Mouse (Mus musculus) forebrain, embryonic 16.5 days (tissue): Measurements from ENCODE around the gene Mrpl18. TPM values are rescaled to one million over a fixed set of nuclear protein-coding genes. Genes with fewer than 3 reads are reported as not detected.

Experiments used
- ATAC-seq: fragments of 200-750 bp; cut with Nextera tagmentation; 2 replicates; pipeline ENCODE4 v1.8.0; 2017; ENCODE audit warnings: mild to moderate bottlenecking, moderate library complexity
- H3K27ac ChIP-seq: fragments of 300-500 bp; sonication (generic); 2 replicates; pipeline ENCODE4 v1.5.1; 2014; ENCODE audit warnings: low read length, control low read depth
- H3K27me3 ChIP-seq: fragments of 300-500 bp; sonication (generic); replicated peaks from 2 replicates; pipeline ENCODE4 v1.6.1; 2014; ENCODE audit warnings: low read length; ENCODE audit not compliant: control insufficient read depth, insufficient read depth
- H3K36me3 ChIP-seq: fragments of 300-500 bp; sonication (generic); 2 replicates; pipeline ENCODE4 v1.6.1; 2014; ENCODE audit not compliant: control insufficient read depth, insufficient read depth
- H3K4me1 ChIP-seq: fragments of 300-500 bp; sonication (generic); replicated peaks from 2 replicates; pipeline ENCODE4 v1.6.1; 2014; ENCODE audit warnings: low read length; ENCODE audit not compliant: control insufficient read depth, insufficient read depth
- H3K4me2 ChIP-seq: fragments of 300-500 bp; sonication (generic); 2 replicates; pipeline ENCODE4 v1.6.1; 2014; ENCODE audit warnings: mild to moderate bottlenecking, low read length, control low read depth
- H3K4me3 ChIP-seq: fragments of 300-500 bp; sonication (generic); replicated peaks from 2 replicates; pipeline ENCODE4 v1.5.1; 2014; ENCODE audit warnings: mild to moderate bottlenecking, low read length, control low read depth
- H3K9ac ChIP-seq: fragments of 300-500 bp; sonication (generic); replicated peaks from 2 replicates; pipeline ENCODE4 v1.6.1; 2014; ENCODE audit warnings: low read depth, low read length, control low read depth
- H3K9me3 ChIP-seq: fragments of 300-500 bp; sonication (generic); 2 replicates; pipeline ENCODE4 v1.6.1; 2016; ENCODE audit warnings: low read length; ENCODE audit not compliant: control insufficient read depth
- WGBS: fragments of 180-500 bp; shearing (Covaris S2); extraction: QIAGEN DNeasy Blood & Tissue Kit; methylation state at CpG from one replicate; pipeline ENCODE4 v1.1.7; 2014; 5-methylcytosine and 5-hydroxymethylcytosine counted together
- microRNA-seq: library from miRNA; unstranded; fragments of <30 nt; microRNA quantifications from one replicate; pipeline ENCODE4, GENCODE M21; 2017
- polyA plus RNA-seq: library from polyadenylated mRNA; unstranded; fragments of >200 nt; fragmentation: Nextera tagmentation; extraction: Ambion mirVana; gene quantifications from 2 replicates; pipeline ENCODE4 v1.2.1, GENCODE M21; 2015

Gene Mrpl18
- polyA plus RNA-seq, 1 experiment from 2014 or later: 126 TPM

DNA sequence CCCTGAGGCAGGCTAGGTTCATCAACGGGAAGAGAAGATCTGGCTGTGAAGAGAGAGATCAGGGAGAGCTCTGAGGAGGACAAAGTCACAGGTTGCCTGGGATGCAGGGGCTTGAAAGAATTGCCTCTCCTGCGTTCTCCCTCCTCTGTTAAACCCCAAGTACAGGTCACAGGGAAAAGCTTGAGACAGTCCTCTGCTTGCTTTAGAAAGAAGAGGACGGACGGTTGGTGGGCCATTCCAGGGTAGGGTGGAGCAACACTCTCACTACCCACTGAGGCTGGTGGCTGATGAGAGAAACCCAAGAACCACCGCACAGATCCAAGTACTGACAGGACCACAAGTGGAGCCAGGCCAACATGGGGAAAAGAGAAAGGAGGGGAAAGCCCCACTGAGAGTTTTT, 40.4 kb downstream of the Mrpl18 start, which contains the start of gene Mrgprh:
TSS of gene Mrgprh (plus strand) at position 301 of the 400 bp plus-strand sequence.
- Histone ChIP-seq H3K27ac (no peak within 1 kb of the TSS), H3K4me1 (peaks cover 3% of the 10 kb centered on the region; the same call in 1 of the 2 replicates), H3K9ac (no peak within 1 kb of the TSS), H3K4me3 (no peak within 1 kb of the TSS), H3K27me3 (no peaks in the 10 kb centered on the region), H3K36me3 (no peaks in the 10 kb centered on the region), H3K9me3 (no peaks in the 10 kb centered on the region), H3K4me2 (no peak within 1 kb of the TSS)
- no peak for ATAC-seq
- WGBS: 76% methylated on average over 5 of the region's 5 CpGs

DNA sequence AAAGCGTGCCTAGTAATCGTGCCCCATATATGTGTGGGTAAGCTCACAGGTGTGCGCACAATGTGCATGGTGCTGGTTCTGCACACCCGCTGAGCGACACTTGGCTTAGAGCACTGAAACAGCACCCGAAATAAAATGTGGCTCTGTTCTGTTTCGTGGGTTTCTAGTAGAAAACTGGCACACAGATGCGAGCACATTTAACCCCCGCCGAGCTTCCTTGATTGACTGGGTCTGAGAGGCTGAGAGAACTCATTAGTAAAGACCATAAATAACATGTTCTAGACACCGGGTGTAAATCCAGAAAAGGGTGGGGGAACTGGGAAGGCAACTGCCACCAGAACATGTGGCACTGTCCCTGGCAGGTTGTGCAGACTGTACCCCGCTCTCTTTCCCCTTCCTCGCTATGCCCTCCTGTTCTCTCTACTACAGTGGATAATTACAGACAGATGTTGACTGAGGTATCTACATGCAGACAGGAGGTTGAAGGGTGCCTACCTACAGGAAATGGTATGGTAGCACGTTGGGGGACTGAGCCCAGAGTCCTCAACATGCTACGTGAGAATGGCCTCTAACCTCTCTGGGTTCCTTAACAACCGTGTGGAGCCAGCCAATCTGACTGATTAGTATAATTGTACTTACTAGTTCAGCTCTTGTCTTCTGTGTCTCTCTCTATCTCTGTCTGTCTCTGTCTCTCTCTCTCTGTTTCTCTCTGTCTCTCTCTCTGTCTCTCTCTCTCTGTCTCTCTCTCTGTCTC, 43.7 kb downstream of the Mrpl18 start:
- Histone ChIP-seq H3K9ac (no peak overlapping the region), H3K4me1 (peaks cover 3% of the 10 kb centered on the region; the same call in 1 of the 2 replicates), H3K27ac (no peak overlapping the region), H3K4me3 (no peak overlapping the region), H3K36me3 (no peaks in the 10 kb centered on the region), H3K9me3 (no peaks in the 10 kb centered on the region), H3K4me2 (no peak overlapping the region), H3K27me3 (no peaks in the 10 kb centered on the region)
- ATAC-seq: no peak
- WGBS: 65% methylated on average over 16 of the region's 16 CpGs

DNA sequence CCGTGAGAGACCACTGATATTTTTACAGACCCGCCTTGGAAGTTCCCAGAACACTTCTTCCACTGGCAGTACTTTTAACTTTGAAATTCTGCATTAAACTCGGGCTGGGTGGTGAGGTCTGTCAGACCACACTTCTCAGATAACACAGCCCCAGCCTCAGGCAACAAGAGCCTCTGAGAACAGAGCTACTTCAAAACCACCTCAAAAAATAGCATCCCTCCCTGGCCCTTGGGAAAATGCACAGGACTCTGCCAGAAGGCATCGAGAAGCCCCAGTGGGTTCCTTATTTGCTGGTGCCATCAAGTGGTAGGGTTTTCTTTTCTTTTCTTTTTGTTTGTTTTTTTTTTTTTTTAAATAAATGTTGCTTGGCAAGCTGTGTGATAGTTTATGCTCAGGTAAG, 47.5 kb downstream of the Mrpl18 start:
- no peak overlapping the region for H3K4me3 ChIP-seq
- H3K9me3 ChIP-seq: no peaks in the 10 kb centered on the region
- no peak overlapping the region for H3K4me2 ChIP-seq
- H3K27me3 ChIP-seq: no peaks in the 10 kb centered on the region
- H3K27ac ChIP-seq: no peak overlapping the region
- WGBS: 51% methylated on average over 4 of the region's 4 CpGs
- ATAC-seq: no peak
- H3K36me3 ChIP-seq: no peaks in the 10 kb centered on the region
- no peak overlapping the region for H3K9ac ChIP-seq
- peaks cover 3% of the 10 kb centered on the region; the same call in 1 of the 2 replicates for H3K4me1 ChIP-seq

GRCm38 (mm10) chr17:12868043-12868442, 48.1 kb downstream of the Mrpl18 start, which contains the start of gene Mas1:
Gene Mas1 (minus strand): TSS chr17:12868143.
- Histone ChIP-seq H3K36me3 (no peaks in the 10 kb centered on the region), H3K9ac (no peak within 1 kb of the TSS), H3K4me1 (peaks cover 3% of the 10 kb centered on the region; the same call in 1 of the 2 replicates), H3K27me3 (no peaks in the 10 kb centered on the region), H3K9me3 (no peaks in the 10 kb centered on the region), H3K27ac (no peak within 1 kb of the TSS), H3K4me3 (no peak within 1 kb of the TSS), H3K4me2 (no peak within 1 kb of the TSS)
- WGBS: 59% methylated on average over 2 of the region's 2 CpGs
- ATAC-seq: no peak

GRCm38 (mm10) chr17:12866853-12867252, 49.3 kb downstream of the Mrpl18 start:
- Histone ChIP-seq H3K9ac (no peak overlapping the region), H3K4me1 (no peaks in the 10 kb centered on the region), H3K4me3 (no peak overlapping the region), H3K4me2 (no peak overlapping the region), H3K27me3 (no peaks in the 10 kb centered on the region), H3K36me3 (no peaks in the 10 kb centered on the region), H3K27ac (no peak overlapping the region), H3K9me3 (no peaks in the 10 kb centered on the region)
- no peak for ATAC-seq
- 83% methylated on average over 10 of the region's 10 CpGs for WGBS

DNA sequence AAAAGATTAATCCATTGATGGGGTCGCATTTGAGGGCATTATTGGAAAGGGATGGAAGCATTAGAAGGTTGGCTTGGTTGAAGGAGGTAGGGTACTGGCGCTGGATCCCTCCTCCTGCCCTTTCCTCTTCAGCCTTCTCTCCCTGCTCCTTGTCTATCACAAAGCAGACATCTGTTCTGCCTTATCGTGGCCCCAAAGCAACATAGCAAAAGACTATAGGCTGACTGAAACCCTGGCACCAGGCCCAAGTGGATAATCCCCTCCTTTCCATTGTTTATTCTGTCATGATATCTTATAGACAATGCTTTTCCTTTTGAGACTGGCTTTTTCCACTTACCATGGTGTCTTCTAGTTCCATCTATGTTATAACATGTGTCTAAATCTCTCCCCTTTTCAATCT, 50.7 kb downstream of the Mrpl18 start:
- H3K9ac ChIP-seq: no peak overlapping the region
- H3K9me3 ChIP-seq: no peaks in the 10 kb centered on the region
- H3K27ac ChIP-seq: no peak overlapping the region
- no peaks in the 10 kb centered on the region for H3K36me3 ChIP-seq
- no peak overlapping the region for H3K4me2 ChIP-seq
- no peak for ATAC-seq
- H3K4me3 ChIP-seq: no peak overlapping the region
- H3K4me1 ChIP-seq: no peaks in the 10 kb centered on the region
- 49% methylated on average over 3 of the region's 3 CpGs for WGBS
- H3K27me3 ChIP-seq: no peaks in the 10 kb centered on the region

DNA sequence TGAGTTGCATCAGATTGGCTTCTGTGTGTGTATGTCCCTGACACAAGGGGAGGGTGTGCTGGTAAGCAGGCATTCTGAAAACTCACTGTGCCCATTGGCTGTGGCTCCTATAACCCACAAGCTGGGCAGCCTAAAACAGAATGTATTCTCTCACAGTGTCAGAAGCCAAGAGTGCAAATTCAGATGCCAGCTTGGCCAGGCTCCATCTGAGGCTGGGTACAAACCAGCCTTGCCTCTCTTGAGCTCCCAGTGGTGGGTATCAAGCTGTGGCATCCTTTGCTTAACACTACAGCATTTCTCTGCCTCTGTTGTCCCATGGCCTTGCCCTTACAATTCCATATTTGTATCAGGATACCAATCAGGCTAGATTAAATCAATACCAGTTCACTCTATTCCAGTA, 52.0 kb downstream of the Mrpl18 start:
- Histone ChIP-seq H3K9ac (no peak overlapping the region), H3K4me1 (no peaks in the 10 kb centered on the region), H3K27ac (no peak overlapping the region), H3K4me3 (no peak overlapping the region), H3K4me2 (no peak overlapping the region), H3K27me3 (no peaks in the 10 kb centered on the region), H3K9me3 (no peaks in the 10 kb centered on the region), H3K36me3 (no peaks in the 10 kb centered on the region)
- no peak for ATAC-seq

Small RNAs within 50 kb of the gene (microRNA-seq; reads per million reads assigned to microRNA genes)
- gene Gm24085: not detected

Other genes with a start within 250 kb of the Mrpl18 start
- gene Slc22a1, start 240.5 kb downstream of the Mrpl18 start, polyA plus RNA-seq: not detected in 2 replicates
- 11.9 TPM in 2 replicates for gene Igf2r, start 146.7 kb downstream of the Mrpl18 start, polyA plus RNA-seq
- gene Mas1, start 48.2 kb downstream of the Mrpl18 start, polyA plus RNA-seq: 0.43 and 0.50 TPM in 2 replicates
- not detected in 2 replicates for gene Mrgprh, start 40.3 kb downstream of the Mrpl18 start, polyA plus RNA-seq
- 2.2 and 2.3 TPM in 2 replicates for gene Pnldc1, start 6.1 kb downstream of the Mrpl18 start, polyA plus RNA-seq
- gene Tcp1, start 644 bp downstream of the Mrpl18 start, polyA plus RNA-seq: 410 and 457 TPM in 2 replicates
- gene Acat3, start 24.3 kb upstream of the Mrpl18 start, polyA plus RNA-seq: 1.0 and 1.1 TPM in 2 replicates
- 336 and 338 TPM in 2 replicates for gene Acat2, start 44.4 kb upstream of the Mrpl18 start, polyA plus RNA-seq
- 155 and 168 TPM in 2 replicates for gene Wtap, start 77.8 kb upstream of the Mrpl18 start, polyA plus RNA-seq
- gene Sod2, start 90.5 kb upstream of the Mrpl18 start, polyA plus RNA-seq: 107 and 120 TPM in 2 replicates
- gene Gpr31b, start 136.0 kb upstream of the Mrpl18 start, polyA plus RNA-seq: 0.25 and 0.58 TPM in 2 replicates
- gene Tcp10b, start 144.8 kb upstream of the Mrpl18 start, polyA plus RNA-seq: 0.17 TPM in 1 of 2 replicates, not detected in the other
- gene Unc93a, start 215.5 kb upstream of the Mrpl18 start, polyA plus RNA-seq: 0.09 and 0.27 TPM in 2 replicates